Mouse (Mus musculus): ENCODE data around the gene Mcrip2. TPM values are rescaled to one million over a fixed set of nuclear protein-coding genes. Genes with fewer than 3 reads are reported as not detected.
A peak's percentile ranks its signal among the peaks of the same experiment; 100 is the strongest.

The Mcrip2 gene
- polyA plus RNA-seq, 1 experiment: 28.2 TPM

GRCm38 (mm10) chr17:25866172-25866571 lies 2.4 kb downstream of the Mcrip2 start:
- TF ChIP-seq CTCF (IDR thresholded peaks at IDR 0.05; ENCODE audit: control insufficient read depth, insufficient read depth, insufficient replicate concordance, low read depth, low read length) (no peak), POLR2A (IDR thresholded peaks at IDR 0.05; ENCODE audit: control insufficient read depth, low read depth, low read length) (no peak)
- peaks cover 7% of the 10 kb centered on the region for H3K4me1 ChIP-seq (ENCODE audit: control insufficient read depth, insufficient read depth, low read length)
- no peaks in the 10 kb centered on the region for H3K36me3 ChIP-seq (ENCODE audit: control insufficient read depth, insufficient read depth, low read length)
- H3K27ac ChIP-seq (ENCODE audit: control insufficient read depth, insufficient read depth, low read depth, low read length): 0 out of 2 replicates have a peak overlapping the region, but pooled peaks have one; percentile 18
- H3K27me3 ChIP-seq (ENCODE audit: control insufficient read depth, insufficient read depth, low read length): no peaks in the 10 kb centered on the region
- no peak overlapping the region for H3K4me3 ChIP-seq (ENCODE audit: control insufficient read depth, low read depth, low read length)

- no peaks in the 10 kb centered on the region for H3K27me3 ChIP-seq (ENCODE audit: control insufficient read depth, insufficient read depth, low read length)
- TF ChIP-seq POLR2A (IDR thresholded peaks at IDR 0.05; ENCODE audit: control insufficient read depth, low read depth, low read length) (no peak), CTCF (IDR thresholded peaks at IDR 0.05; ENCODE audit: control insufficient read depth, insufficient read depth, insufficient replicate concordance, low read depth, low read length) (no peak)
- H3K4me1 ChIP-seq (ENCODE audit: control insufficient read depth, insufficient read depth, low read length): peaks cover 13% of the 10 kb centered on the region
- no peak overlapping the region for H3K27ac ChIP-seq (ENCODE audit: control insufficient read depth, insufficient read depth, low read depth, low read length)
- H3K4me3 ChIP-seq (ENCODE audit: control insufficient read depth, low read depth, low read length): no peak overlapping the region
- H3K36me3 ChIP-seq (ENCODE audit: control insufficient read depth, insufficient read depth, low read length): no peaks in the 10 kb centered on the region
Measured at GRCm38 (mm10) chr17:25865288-25865687, 3.3 kb downstream of the Mcrip2 start.

GRCm38 (mm10) chr17:25864311-25864710 lies 4.3 kb downstream of the Mcrip2 start:
- Histone ChIP-seq H3K4me3 (ENCODE audit: control insufficient read depth, low read depth, low read length) (no peak overlapping the region), H3K27ac (ENCODE audit: control insufficient read depth, insufficient read depth, low read depth, low read length) (no peak overlapping the region), H3K36me3 (ENCODE audit: control insufficient read depth, insufficient read depth, low read length) (no peaks in the 10 kb centered on the region), H3K27me3 (ENCODE audit: control insufficient read depth, insufficient read depth, low read length) (no peaks in the 10 kb centered on the region), H3K4me1 (ENCODE audit: control insufficient read depth, insufficient read depth, low read length) (peaks cover 13% of the 10 kb centered on the region)
- TF ChIP-seq POLR2A (IDR thresholded peaks at IDR 0.05; ENCODE audit: control insufficient read depth, low read depth, low read length) (no peak), CTCF (IDR thresholded peaks at IDR 0.05; ENCODE audit: control insufficient read depth, insufficient read depth, insufficient replicate concordance, low read depth, low read length) (no peak)

GRCm38 (mm10) chr17:25863681-25864080 lies 4.9 kb downstream of the Mcrip2 start:
- Histone ChIP-seq H3K27ac (ENCODE audit: control insufficient read depth, insufficient read depth, low read depth, low read length) (no peak overlapping the region), H3K36me3 (ENCODE audit: control insufficient read depth, insufficient read depth, low read length) (no peaks in the 10 kb centered on the region), H3K4me3 (ENCODE audit: control insufficient read depth, low read depth, low read length) (no peak overlapping the region), H3K4me1 (ENCODE audit: control insufficient read depth, insufficient read depth, low read length) (peaks cover 13% of the 10 kb centered on the region), H3K27me3 (ENCODE audit: control insufficient read depth, insufficient read depth, low read length) (no peaks in the 10 kb centered on the region)
- no peak for TF ChIP-seq CTCF (IDR thresholded peaks at IDR 0.05; ENCODE audit: control insufficient read depth, insufficient read depth, insufficient replicate concordance, low read depth, low read length)
- TF ChIP-seq POLR2A (IDR thresholded peaks at IDR 0.05; ENCODE audit: control insufficient read depth, low read depth, low read length): no peak

- H3K4me1 ChIP-seq (ENCODE audit: control insufficient read depth, insufficient read depth, low read length): peaks cover 9% of the 10 kb centered on the region
- no peaks in the 10 kb centered on the region for H3K36me3 ChIP-seq (ENCODE audit: control insufficient read depth, insufficient read depth, low read length)
- peak overlapping the region; percentile 97 for H3K4me3 ChIP-seq (ENCODE audit: control insufficient read depth, low read depth, low read length)
- TF ChIP-seq CTCF (IDR thresholded peaks at IDR 0.05; ENCODE audit: control insufficient read depth, insufficient read depth, insufficient replicate concordance, low read depth, low read length) (no peak), POLR2A (IDR thresholded peaks at IDR 0.05; ENCODE audit: control insufficient read depth, low read depth, low read length) (no peak)
- H3K27me3 ChIP-seq (ENCODE audit: control insufficient read depth, insufficient read depth, low read length): no peaks in the 10 kb centered on the region
- H3K27ac ChIP-seq (ENCODE audit: control insufficient read depth, insufficient read depth, low read depth, low read length): peak overlapping the region; percentile 94
Measured at GRCm38 (mm10) chr17:25861704-25862612, 6.6 kb downstream of the Mcrip2 start.

- peak within 1 kb of the TSS; percentile 94 for H3K27ac ChIP-seq (ENCODE audit: control insufficient read depth, insufficient read depth, low read depth, low read length)
- TF ChIP-seq CTCF (IDR thresholded peaks at IDR 0.05; ENCODE audit: control insufficient read depth, insufficient read depth, insufficient replicate concordance, low read depth, low read length) (no peak; the same call in 1 of the 2 replicates), POLR2A (IDR thresholded peaks at IDR 0.05; ENCODE audit: control insufficient read depth, low read depth, low read length) (peak; percentile 96)
- H3K4me3 ChIP-seq (ENCODE audit: control insufficient read depth, low read depth, low read length): peak within 1 kb of the TSS; percentile 97
- H3K27me3 ChIP-seq (ENCODE audit: control insufficient read depth, insufficient read depth, low read length): no peaks in the 10 kb centered on the region
- peaks cover 9% of the 10 kb centered on the region for H3K4me1 ChIP-seq (ENCODE audit: control insufficient read depth, insufficient read depth, low read length)
- H3K36me3 ChIP-seq (ENCODE audit: control insufficient read depth, insufficient read depth, low read length): no peaks in the 10 kb centered on the region
Measured at GRCm38 (mm10) chr17:25860832-25861703, 7.5 kb downstream of the Mcrip2 start, which contains the start of gene Wdr90. TSS of gene Wdr90 (minus strand) at chr17:25861501.

- no peaks in the 10 kb centered on the region for H3K36me3 ChIP-seq (ENCODE audit: control insufficient read depth, insufficient read depth, low read length)
- H3K4me1 ChIP-seq (ENCODE audit: control insufficient read depth, insufficient read depth, low read length): peaks cover 9% of the 10 kb centered on the region
- peak overlapping the region; percentile 97 for H3K4me3 ChIP-seq (ENCODE audit: control insufficient read depth, low read depth, low read length)
- TF ChIP-seq POLR2A (IDR thresholded peaks at IDR 0.05; ENCODE audit: control insufficient read depth, low read depth, low read length) (no peak), CTCF (IDR thresholded peaks at IDR 0.05; ENCODE audit: control insufficient read depth, insufficient read depth, insufficient replicate concordance, low read depth, low read length) (no peak)
- H3K27me3 ChIP-seq (ENCODE audit: control insufficient read depth, insufficient read depth, low read length): no peaks in the 10 kb centered on the region
- H3K27ac ChIP-seq (ENCODE audit: control insufficient read depth, insufficient read depth, low read depth, low read length): no peak overlapping the region
Measured at GRCm38 (mm10) chr17:25860229-25860628, 8.3 kb downstream of the Mcrip2 start.
